Mouse (Mus musculus) forebrain, embryonic 15.5 days (tissue): ENCODE data around the gene Hoxa2. TPM values are rescaled to one million over a fixed set of nuclear protein-coding genes. Genes with fewer than 3 reads are reported as not detected.
A peak's percentile ranks its signal among the peaks of the same experiment; 100 is the strongest.

Source experiments
- ATAC-seq: fragments of 200-750 bp; cut with Nextera tagmentation; replicated peaks from 2 replicates; pipeline ENCODE4 v1.8.0; 2017; ENCODE audit warnings: mild to moderate bottlenecking, moderate TSS enrichment, moderate library complexity
- H3K27ac ChIP-seq: fragments of 300-500 bp; sonication (generic); replicated peaks from 2 replicates; pipeline ENCODE4 v1.5.1; 2015; ENCODE audit warnings: mild to moderate bottlenecking, inconsistent platforms
- H3K27me3 ChIP-seq: fragments of 300-500 bp; sonication (generic); 2 replicates; pipeline ENCODE4 v1.6.1; 2015; ENCODE audit warnings: inconsistent platforms
- H3K36me3 ChIP-seq: fragments of 300-500 bp; sonication (generic); 2 replicates; pipeline ENCODE4 v1.6.1; 2015; ENCODE audit warnings: mild to moderate bottlenecking, inconsistent platforms
- H3K4me1 ChIP-seq: fragments of 300-500 bp; sonication (generic); 2 replicates; pipeline ENCODE4 v1.6.1; 2015; ENCODE audit warnings: inconsistent platforms
- H3K4me2 ChIP-seq: fragments of 300-500 bp; sonication (generic); replicated peaks from 2 replicates; pipeline ENCODE4 v1.6.1; 2015; ENCODE audit warnings: mild to moderate bottlenecking, inconsistent platforms
- H3K4me3 ChIP-seq: fragments of 300-500 bp; sonication (generic); 2 replicates; pipeline ENCODE4 v1.5.1; 2015; ENCODE audit warnings: mild to moderate bottlenecking, inconsistent platforms
- H3K9ac ChIP-seq: fragments of 300-500 bp; sonication (generic); replicated peaks from 2 replicates; pipeline ENCODE4 v1.6.1; 2015; ENCODE audit warnings: mild to moderate bottlenecking, inconsistent platforms
- H3K9me3 ChIP-seq: fragments of 300-500 bp; sonication (generic); 2 replicates; pipeline ENCODE4 v1.6.1; 2016; ENCODE audit warnings: inconsistent platforms
- WGBS: fragments of 180-500 bp; shearing (Covaris S2); methylation state at CpG from one replicate; pipeline ENCODE4 v1.1.7; 2015; ENCODE audit warnings: mixed read lengths; 5-methylcytosine and 5-hydroxymethylcytosine counted together
- polyA plus RNA-seq: library from polyadenylated mRNA; unstranded; fragments of >200 nt; fragmentation: Nextera tagmentation; extraction: Ambion mirVana; gene quantifications from 2 replicates; pipeline ENCODE4 v1.2.1, GENCODE M21; 2015

Hoxa2 gene
- polyA plus RNA-seq, 1 experiment from 2014 or later: not detected

DNA sequence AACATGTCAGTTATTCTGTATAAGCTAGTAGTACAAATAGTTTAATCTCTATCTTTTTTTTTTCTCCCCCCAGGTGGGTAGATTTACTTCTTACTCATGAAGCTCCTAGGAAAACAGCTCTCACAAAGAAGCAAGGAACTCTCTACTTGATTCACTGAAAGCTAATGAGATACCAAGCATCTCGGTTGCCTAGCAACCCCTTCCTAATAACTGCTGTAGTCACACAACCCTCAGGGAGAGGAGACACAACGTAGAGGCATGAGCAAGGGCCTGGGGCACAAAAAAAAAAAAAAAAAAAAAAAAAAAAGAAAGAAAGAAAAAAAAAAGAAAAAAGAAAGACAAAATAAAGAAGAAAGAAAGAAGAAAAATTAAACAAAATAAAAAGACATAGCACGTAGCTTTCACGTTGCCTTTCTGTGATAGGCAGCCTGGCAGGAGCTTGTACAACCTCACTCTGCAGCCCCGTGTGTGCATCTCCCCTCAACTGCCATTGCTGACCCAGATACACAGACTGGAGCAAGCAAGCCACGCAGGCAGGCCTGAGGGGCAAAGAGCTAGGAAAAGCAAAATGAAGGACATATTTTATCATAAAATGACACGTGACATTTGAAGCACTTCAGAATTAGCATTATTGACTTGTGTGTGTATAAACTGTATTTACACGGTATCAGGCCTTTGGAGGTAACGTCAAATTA is 26.6 kb downstream of the Hoxa2 start:
- Histone ChIP-seq H3K27me3 (no peaks in the 10 kb centered on the region), H3K36me3 (no peaks in the 10 kb centered on the region), H3K9ac (no peak overlapping the region), H3K4me2 (no peak overlapping the region), H3K27ac (no peak overlapping the region), H3K9me3 (no peaks in the 10 kb centered on the region), H3K4me1 (peaks cover 3% of the 10 kb centered on the region; the same call in 1 of the 2 replicates), H3K4me3 (no peak overlapping the region)
- WGBS: 47% methylated on average over 9 of the region's 9 CpGs
- no peak for ATAC-seq

GRCm38 (mm10) chr6:52123673-52124072 is 41.0 kb downstream of the Hoxa2 start:
- H3K27ac ChIP-seq: no peak overlapping the region
- H3K4me3 ChIP-seq: no peak overlapping the region
- ATAC-seq: no peak
- no peak overlapping the region for H3K9ac ChIP-seq
- H3K4me2 ChIP-seq: no peak overlapping the region
- H3K27me3 ChIP-seq: no peaks in the 10 kb centered on the region
- peaks cover 16% of the 10 kb centered on the region for H3K4me1 ChIP-seq
- H3K36me3 ChIP-seq: no peaks in the 10 kb centered on the region
- WGBS: 83% methylated on average over 4 of the region's 4 CpGs
- no peaks in the 10 kb centered on the region for H3K9me3 ChIP-seq

GRCm38 (mm10) chr6:52121173-52121572 is 43.5 kb downstream of the Hoxa2 start:
- Histone ChIP-seq H3K4me1 (peaks cover 21% of the 10 kb centered on the region), H3K27me3 (no peaks in the 10 kb centered on the region), H3K9ac (no peak overlapping the region), H3K27ac (no peak overlapping the region), H3K36me3 (no peaks in the 10 kb centered on the region), H3K9me3 (no peaks in the 10 kb centered on the region), H3K4me3 (no peak overlapping the region), H3K4me2 (no peak overlapping the region)
- ATAC-seq: no peak
- 71% methylated on average over 3 of the region's 3 CpGs for WGBS

- Histone ChIP-seq H3K9ac (no peak overlapping the region), H3K9me3 (no peaks in the 10 kb centered on the region), H3K4me2 (no peak overlapping the region), H3K27ac (peak overlapping the region; percentile 79), H3K4me1 (peaks cover 21% of the 10 kb centered on the region), H3K4me3 (no peak overlapping the region), H3K36me3 (no peaks in the 10 kb centered on the region), H3K27me3 (no peaks in the 10 kb centered on the region)
- WGBS: 10% methylated on average over 6 of the region's 6 CpGs
- peak; percentile 92 for ATAC-seq
Observed at GRCm38 (mm10) chr6:52118903-52119635, 45.6 kb downstream of the Hoxa2 start.

- 31% methylated on average over 5 of the region's 5 CpGs for WGBS
- Histone ChIP-seq H3K4me2 (no peak overlapping the region), H3K36me3 (no peaks in the 10 kb centered on the region), H3K9ac (no peak overlapping the region), H3K27me3 (no peaks in the 10 kb centered on the region), H3K9me3 (no peaks in the 10 kb centered on the region), H3K4me3 (no peak overlapping the region), H3K4me1 (peaks cover 21% of the 10 kb centered on the region), H3K27ac (no peak overlapping the region)
- no peak for ATAC-seq
Observed at GRCm38 (mm10) chr6:52115899-52116298, 48.7 kb downstream of the Hoxa2 start.

Other genes starting within 250 kb of the Hoxa2 start
- 5.0 and 7.4 TPM in 2 replicates for gene Skap2, start 152.3 kb downstream of the Hoxa2 start, polyA plus RNA-seq
- gene Hoxa1, start 6.5 kb downstream of the Hoxa2 start, polyA plus RNA-seq: not detected in 2 replicates
- not detected in 2 replicates for gene 5730596B20Rik, start 12.7 kb upstream of the Hoxa2 start, polyA plus RNA-seq
- not detected in 2 replicates for gene Hoxa4, start 26.9 kb upstream of the Hoxa2 start, polyA plus RNA-seq
- not detected in 2 replicates for gene Hoxa5, start 39.8 kb upstream of the Hoxa2 start, polyA plus RNA-seq
- not detected in 2 replicates for gene Hoxa6, start 43.9 kb upstream of the Hoxa2 start, polyA plus RNA-seq
- gene Hoxa3, start 48.5 kb upstream of the Hoxa2 start, polyA plus RNA-seq: not detected in 2 replicates
- gene Gm28308, start 48.5 kb upstream of the Hoxa2 start, polyA plus RNA-seq: not detected in 2 replicates
- gene Hoxa7, start 57.0 kb upstream of the Hoxa2 start, polyA plus RNA-seq: not detected in 2 replicates
- gene Hoxa9, start 66.3 kb upstream of the Hoxa2 start, polyA plus RNA-seq: not detected in 2 replicates
- not detected in 2 replicates for gene Hoxa10, start 76.0 kb upstream of the Hoxa2 start, polyA plus RNA-seq
- gene Hoxa11, start 81.0 kb upstream of the Hoxa2 start, polyA plus RNA-seq: not detected in 2 replicates
- not detected in 2 replicates for gene Hoxa13, start 96.0 kb upstream of the Hoxa2 start, polyA plus RNA-seq
- not detected in 2 replicates for gene Evx1, start 148.7 kb upstream of the Hoxa2 start, polyA plus RNA-seq